7 mouse cellular contexts compared by ENCODE assay signal in genomic region chr12:91383516-91384264, GRCm38 (mm10). TPM values are rescaled to one million over a fixed set of nuclear protein-coding genes. Genes with fewer than 3 reads are reported as not detected.
DNase-seq lines count a peak whose midpoint lies in the region; ATAC-seq and TF ChIP-seq lines count a peak whose summit lies in the region.

No protein-coding gene starts in this region.

- H3K9ac ChIP-seq in intestine, postnatal 0 days (ENCODE audit: low read depth, low read length), result peak overlapping the region; percentile 58

- H3K27me3 ChIP-seq in forebrain, embryonic 10.5 days (ENCODE audit: poor library complexity, severe bottlenecking), result no peaks in the 10 kb centered on the region
- H3K27me3 ChIP-seq in intestine, postnatal 0 days (replicated peaks; ENCODE audit: control insufficient read depth, insufficient read depth, low read length), result no peaks in the 10 kb centered on the region
- no peaks in the 10 kb centered on the region for H3K27me3 ChIP-seq in megakaryocyte, embryonic 14.5 days (replicated peaks)

- H3K4me1 ChIP-seq in forebrain, embryonic 10.5 days, result peaks cover 16% of the 10 kb centered on the region
- H3K4me1 ChIP-seq in intestine, postnatal 0 days (replicated peaks; ENCODE audit: control insufficient read depth, insufficient read depth, low read length), result no peaks in the 10 kb centered on the region
- H3K4me1 ChIP-seq in megakaryocyte, embryonic 14.5 days, result peaks cover 15% of the 10 kb centered on the region

- peak overlapping the region; percentile 81 for H3K4me3 ChIP-seq in forebrain, embryonic 10.5 days
- peak overlapping the region; percentile 72 for H3K4me3 ChIP-seq in intestine, postnatal 0 days (ENCODE audit: low read depth, low read length)
- peak overlapping the region; percentile 100 for H3K4me3 ChIP-seq in megakaryocyte, embryonic 14.5 days (replicated peaks)

- no peaks in the 10 kb centered on the region for H3K36me3 ChIP-seq in forebrain, embryonic 10.5 days (replicated peaks)
- 0 out of 2 replicates have a peak, but pooled peaks cover 5% of the 10 kb centered on the region for H3K36me3 ChIP-seq in intestine, postnatal 0 days (ENCODE audit: control insufficient read depth, insufficient read depth)
- peaks cover 18% of the 10 kb centered on the region for H3K36me3 ChIP-seq in megakaryocyte, embryonic 14.5 days (replicated peaks; ENCODE audit: low read length)

- peak overlapping the region; percentile 94 for H3K4me2 ChIP-seq in intestine, postnatal 0 days (replicated peaks; ENCODE audit: low read depth)

- ATAC-seq in intestine, postnatal 0 days, result peak; percentile 56

- H3K9me3 ChIP-seq in forebrain, embryonic 10.5 days, result no peaks in the 10 kb centered on the region
- H3K9me3 ChIP-seq in intestine, postnatal 0 days (ENCODE audit: control insufficient read depth), result no peaks in the 10 kb centered on the region
- H3K9me3 ChIP-seq in megakaryocyte, embryonic 14.5 days, result no peaks in the 10 kb centered on the region

- DNase-seq in right cerebral cortex, postnatal 14 days, result peak; percentile 6
- no peak for DNase-seq in right cerebral cortex, adult 18-20 months
- DNase-seq in brain, adult 2 months (ENCODE audit: low read depth, low spot score), result peak; percentile 2
- DNase-seq in forebrain, embryonic 10.5 days (ENCODE audit: extremely low spot score, low spot score), result no peak
- no peak for DNase-seq in T-cell, adult 2 months (ENCODE audit: low spot score)

- no peak for TF ChIP-seq CTCF in intestine, postnatal 0 days (IDR thresholded peaks at IDR 0.05; ENCODE audit: low read depth)

- WGBS in forebrain, embryonic 10.5 days, result 9% methylated on average over 22 of the region's 22 CpGs
- 2% methylated on average over 22 of the region's 22 CpGs for WGBS in intestine, postnatal 0 days

- peak overlapping the region; percentile 87 for H3K27ac ChIP-seq in forebrain, embryonic 10.5 days
- H3K27ac ChIP-seq in intestine, postnatal 0 days (ENCODE audit: low read depth, low read length), result no peak overlapping the region

RNA-seq across cellular contexts. Expression of gene Cep128, which starts 0.5 kb away (rescaled TPM):
- 11.4 and 12.0 TPM in 2 replicates for polyA plus RNA-seq in forebrain, embryonic 10.5 days (2016; fragmentation: Nextera tagmentation; extraction: Ambion mirVana)
- 2.0 and 3.7 TPM in 2 replicates for polyA plus RNA-seq in intestine, postnatal 0 days (2015; fragmentation: Nextera tagmentation; extraction: Ambion mirVana)
- polyA plus RNA-seq in megakaryocyte, embryonic 14.5 days (2012; ENCODE audit: insufficient read depth, low replicate concordance), result 0.85 TPM in 1 of 2 replicates, not detected in the other

RNA-seq across cellular contexts. Expression of gene Tshr, which starts 0.7 kb away (rescaled TPM):
- polyA plus RNA-seq in forebrain, embryonic 10.5 days (2016; fragmentation: Nextera tagmentation; extraction: Ambion mirVana), result 0.29 and 0.34 TPM in 2 replicates
- 0.04 and 0.08 TPM in 2 replicates for polyA plus RNA-seq in intestine, postnatal 0 days (2015; fragmentation: Nextera tagmentation; extraction: Ambion mirVana)
- polyA plus RNA-seq in megakaryocyte, embryonic 14.5 days (2012; ENCODE audit: insufficient read depth, low replicate concordance), result not detected in 2 replicates

Comparison
In these comparisons a context has a peak if more than half of its experiments do, and no peak if none do; other contexts are left out.
1. DNase-seq: peak in right cerebral cortex, postnatal 14 days (single experiment) and brain, adult 2 months (single experiment); none in right cerebral cortex, adult 18-20 months (single experiment), forebrain, embryonic 10.5 days (single experiment) and T-cell, adult 2 months (single experiment).
2. Peak in every context shown above with its lines, with median percentiles within 50 percentile points of each other: H3K4me3 ChIP-seq.